Mouse (Mus musculus) liver, postnatal 0 days (tissue): ENCODE measurements around the gene Gse1. TPM values are rescaled to one million over a fixed set of nuclear protein-coding genes. Genes with fewer than 3 reads are reported as not detected.

Experiments used
- ATAC-seq: fragments of 200-750 bp; cut with Nextera tagmentation; 2 replicates; pipeline ENCODE4 v1.8.0; 2017; ENCODE audit warnings: mild to moderate bottlenecking, moderate library complexity
- DNase-seq: peaks from one replicate; pipeline ENCODE4 v3.0.0-alpha.2; 2016
- H3K27ac ChIP-seq: fragments of 300-500 bp; sonication (generic); 2 replicates; pipeline ENCODE4 v1.5.1; 2014; ENCODE audit warnings: antibody characterized with exemption, moderate library complexity, mild to moderate bottlenecking, low read depth
- H3K27me3 ChIP-seq: fragments of 300-500 bp; sonication (generic); 2 replicates; pipeline ENCODE4 v1.6.1; 2014; ENCODE audit warnings: low read length, control low read depth, mixed read lengths; ENCODE audit not compliant: insufficient read depth
- H3K36me3 ChIP-seq: fragments of 300-500 bp; sonication (generic); replicated peaks from 2 replicates; pipeline ENCODE4 v1.6.1; 2014; ENCODE audit warnings: mild to moderate bottlenecking, control low read depth, low read length, moderate library complexity, mixed read lengths; ENCODE audit not compliant: insufficient read depth
- H3K4me1 ChIP-seq: fragments of 300-500 bp; sonication (generic); 2 replicates; pipeline ENCODE4 v1.6.1; 2014; ENCODE audit warnings: antibody characterized with exemption, mild to moderate bottlenecking, control low read depth; ENCODE audit not compliant: insufficient read depth
- H3K4me2 ChIP-seq: fragments of 300-500 bp; sonication (generic); 2 replicates; pipeline ENCODE4 v1.6.1; 2014; ENCODE audit warnings: low read depth, mild to moderate bottlenecking, low read length, moderate library complexity, mixed read lengths
- H3K4me3 ChIP-seq: fragments of 300-500 bp; sonication (generic); 2 replicates; pipeline ENCODE4 v1.5.1; 2014; ENCODE audit warnings: low read depth, low read length
- H3K9ac ChIP-seq: fragments of 300-500 bp; sonication (generic); replicated peaks from 2 replicates; pipeline ENCODE4 v1.6.1; 2014; ENCODE audit warnings: mild to moderate bottlenecking, moderate library complexity
- H3K9me3 ChIP-seq: fragments of 300-500 bp; sonication (generic); 2 replicates; pipeline ENCODE4 v1.6.1; 2016; ENCODE audit warnings: mild to moderate bottlenecking, control low read depth, low read length, mixed read lengths
- CTCF ChIP-seq: sonication (generic); IDR thresholded peaks from 2 replicates; pipeline ENCODE4 v1.5.1; 2016; ENCODE audit warnings: antibody characterized with exemption, low read depth
- EP300 ChIP-seq: IDR thresholded peaks from 2 replicates; pipeline ENCODE4 v1.6.1; 2016; ENCODE audit warnings: antibody characterized with exemption, low read depth, mild to moderate bottlenecking
- WGBS: fragments of 180-500 bp; shearing (Covaris S2); extraction: QIAGEN DNeasy Blood & Tissue Kit; methylation state at CpG from one replicate; pipeline ENCODE4 v1.1.7; 2014; ENCODE audit not compliant: insufficient replicate concordance; 5-methylcytosine and 5-hydroxymethylcytosine counted together
- polyA plus RNA-seq: library from polyadenylated mRNA; unstranded; fragments of >200 nt; fragmentation: Nextera tagmentation; extraction: Ambion mirVana; gene quantifications from 2 replicates; pipeline ENCODE4 v1.2.1, GENCODE M21; 2015

The Gse1 gene
- polyA plus RNA-seq, 1 experiment from 2014 or later = 7.7 TPM

DNA sequence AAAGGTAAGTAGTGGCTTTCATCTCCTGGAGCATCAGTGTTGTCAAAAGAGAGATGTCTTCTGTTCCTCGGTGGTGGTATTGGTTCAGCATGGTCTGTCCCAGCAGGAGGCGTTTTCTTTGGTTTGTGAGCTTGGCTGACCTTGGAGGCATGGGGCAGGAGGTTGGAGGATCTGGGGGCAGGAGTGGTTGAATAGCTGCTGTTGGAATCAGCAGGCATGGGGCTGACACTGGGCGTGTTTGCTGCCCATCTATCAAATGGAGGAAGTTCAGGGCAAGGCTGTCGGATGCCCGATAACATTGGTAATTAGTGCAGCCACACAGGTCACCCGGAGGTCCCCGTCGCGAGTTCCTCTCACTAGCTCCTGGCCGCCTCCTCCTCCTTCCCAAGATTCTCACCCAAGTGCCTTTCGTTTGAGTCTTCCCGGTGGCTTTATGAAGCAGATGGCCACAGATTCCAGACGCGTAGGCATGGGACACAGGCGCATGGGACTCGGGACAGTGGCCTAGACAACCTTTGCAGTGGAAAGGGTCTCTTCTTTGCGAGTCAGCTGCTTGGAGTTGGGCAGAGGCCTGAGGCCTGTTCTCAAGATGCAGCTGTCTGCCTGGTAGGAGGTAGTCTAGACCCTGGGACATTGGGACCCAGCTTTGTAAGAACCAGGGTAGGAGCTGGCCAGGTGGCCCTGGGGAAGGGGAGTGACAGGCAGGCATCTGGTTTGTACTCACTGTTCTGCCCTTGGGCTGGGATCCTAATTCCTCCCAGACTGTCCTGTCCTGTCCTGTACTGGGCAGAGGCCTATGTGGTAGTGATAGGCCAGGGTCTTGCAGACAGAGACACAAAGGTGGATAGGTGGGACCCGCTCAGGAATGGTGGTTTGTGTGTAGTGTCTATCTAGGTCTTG lies 2.7 kb downstream of the Gse1 start:
- Histone ChIP-seq H3K4me1 (peaks cover 11% of the 10 kb centered on the region), H3K27me3 (peaks cover 47% of the 10 kb centered on the region)
- 37% methylated on average over 18 of the region's 18 CpGs for WGBS

DNA sequence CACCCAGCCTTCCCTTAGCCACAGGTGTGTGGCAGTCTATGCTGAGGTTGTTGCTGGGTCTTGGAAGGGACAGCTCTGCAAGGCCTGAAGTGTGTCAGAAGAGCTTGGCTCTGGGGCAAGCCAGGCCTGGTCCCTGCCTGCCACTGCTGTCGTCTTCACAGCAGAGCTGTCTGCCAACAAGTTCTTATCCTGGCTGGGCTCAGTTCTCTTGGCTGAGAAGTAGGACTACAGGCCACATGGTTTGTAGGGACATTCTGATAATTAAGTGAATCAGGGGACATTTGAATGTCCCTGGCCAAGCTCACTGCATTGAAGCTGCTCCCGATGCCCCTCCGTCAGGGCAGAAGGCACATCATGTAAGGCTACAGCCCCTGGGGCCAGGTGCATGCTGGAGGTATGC lies 3.6 kb downstream of the Gse1 start:
- no peaks in the 10 kb centered on the region for H3K9me3 ChIP-seq
- no peak for DNase-seq
- no peak overlapping the region for H3K4me3 ChIP-seq
- H3K4me1 ChIP-seq = peaks cover 11% of the 10 kb centered on the region
- H3K27ac ChIP-seq = no peak overlapping the region
- no peaks in the 10 kb centered on the region for H3K36me3 ChIP-seq
- no peak for ATAC-seq
- WGBS = 80% methylated on average over 3 of the region's 3 CpGs
- no peak overlapping the region for H3K4me2 ChIP-seq
- no peak overlapping the region for H3K9ac ChIP-seq
- peaks cover 46% of the 10 kb centered on the region for H3K27me3 ChIP-seq
- no peak for TF ChIP-seq EP300

More for the DNA sequence above, 2.7 kb downstream of the Gse1 start:
- TF ChIP-seq CTCF = no peak
- TF ChIP-seq EP300 = no peak
- Histone ChIP-seq H3K4me2 (no peak overlapping the region; the same call in 1 of the 2 replicates), H3K9ac (no peak overlapping the region), H3K36me3 (no peaks in the 10 kb centered on the region), H3K27ac (no peak overlapping the region), H3K9me3 (no peaks in the 10 kb centered on the region), H3K4me3 (no peak overlapping the region)
- ATAC-seq (no peak), DNase-seq (no peak)

DNA sequence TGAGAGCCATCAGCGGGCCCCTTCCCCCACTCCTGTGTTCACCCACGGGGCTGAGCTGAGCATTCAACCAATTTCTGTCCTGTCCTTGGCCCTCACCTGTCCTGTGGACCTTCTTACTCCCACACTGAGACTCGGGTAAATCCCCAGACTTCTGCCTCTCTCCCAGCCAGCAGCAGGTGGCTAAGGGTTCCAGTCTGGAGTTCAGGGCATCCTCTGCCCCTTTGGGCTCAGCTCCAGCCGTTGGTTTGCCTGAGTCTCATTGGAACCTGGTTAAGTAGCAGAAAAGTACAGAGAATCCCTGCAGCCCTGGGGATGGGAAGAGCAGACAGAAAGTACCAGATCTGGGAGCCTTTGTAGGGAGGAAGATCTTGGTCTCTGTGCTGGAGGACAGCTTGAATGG lies 4.1 kb downstream of the Gse1 start:
- no peaks in the 10 kb centered on the region for H3K36me3 ChIP-seq
- no peak for ATAC-seq
- peaks cover 41% of the 10 kb centered on the region for H3K27me3 ChIP-seq
- no peaks in the 10 kb centered on the region for H3K9me3 ChIP-seq
- no peak for DNase-seq
- 41% methylated on average over 4 of the region's 4 CpGs for WGBS
- H3K27ac ChIP-seq = no peak overlapping the region
- H3K4me3 ChIP-seq = no peak overlapping the region
- H3K4me1 ChIP-seq = peaks cover 11% of the 10 kb centered on the region
- H3K4me2 ChIP-seq = no peak overlapping the region
- no peak for TF ChIP-seq CTCF
- no peak for TF ChIP-seq EP300
- H3K9ac ChIP-seq = no peak overlapping the region

DNA sequence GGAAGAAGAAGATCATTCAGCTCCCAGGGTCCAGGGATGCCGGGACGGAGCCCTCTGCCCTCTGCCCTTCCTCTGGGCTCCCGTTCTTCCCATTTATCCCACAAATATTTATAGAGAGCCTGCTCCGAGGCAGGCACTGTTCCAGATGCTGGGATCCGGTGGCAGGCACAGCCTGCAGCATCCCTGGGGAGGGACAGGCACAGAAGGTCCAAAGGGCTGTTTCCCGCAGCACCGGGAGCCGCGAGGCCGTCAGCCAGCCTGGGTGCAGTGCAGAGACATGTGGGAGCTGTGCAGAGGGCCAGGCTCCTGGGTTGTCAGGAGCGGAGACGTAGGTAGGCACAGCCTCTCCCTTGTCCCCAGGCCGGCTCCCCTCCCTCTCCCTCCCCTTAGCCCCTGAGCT lies 4.7 kb downstream of the Gse1 start:
- Histone ChIP-seq H3K4me1 (peaks cover 11% of the 10 kb centered on the region), H3K4me3 (no peak overlapping the region), H3K36me3 (no peaks in the 10 kb centered on the region), H3K27me3 (peaks cover 36% of the 10 kb centered on the region), H3K27ac (no peak overlapping the region), H3K9ac (no peak overlapping the region), H3K4me2 (no peak overlapping the region), H3K9me3 (no peaks in the 10 kb centered on the region)
- no peak for ATAC-seq
- WGBS = 52% methylated on average over 13 of the region's 13 CpGs
- no peak for TF ChIP-seq CTCF
- TF ChIP-seq EP300 = no peak
- DNase-seq = no peak

DNA sequence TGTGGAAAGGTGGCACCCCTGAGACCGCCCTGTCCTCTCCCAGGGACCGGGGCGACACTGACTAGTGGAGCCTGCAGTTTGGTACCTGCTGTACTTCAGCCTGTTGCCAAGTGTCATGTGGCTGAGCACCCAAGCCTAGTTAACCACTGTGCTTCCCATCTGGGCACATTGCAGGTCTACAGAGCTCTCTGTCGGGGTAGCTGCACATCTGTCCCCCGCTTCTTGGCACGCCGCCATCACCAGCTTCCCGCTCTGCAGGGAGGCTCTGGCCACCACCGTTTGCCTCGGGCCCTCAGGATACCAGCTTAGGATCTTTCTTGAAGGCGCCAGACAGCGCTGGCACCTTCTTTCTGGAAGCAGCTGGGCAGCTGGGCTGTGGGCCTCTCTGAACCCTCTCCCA lies 6.2 kb downstream of the Gse1 start:
- no peak overlapping the region for H3K4me3 ChIP-seq
- H3K4me1 ChIP-seq = peaks cover 5% of the 10 kb centered on the region
- no peak overlapping the region for H3K9ac ChIP-seq
- no peak overlapping the region for H3K4me2 ChIP-seq
- 68% methylated on average over 12 of the region's 12 CpGs for WGBS
- no peak for ATAC-seq
- peaks cover 24% of the 10 kb centered on the region for H3K27me3 ChIP-seq
- H3K36me3 ChIP-seq = no peaks in the 10 kb centered on the region
- H3K27ac ChIP-seq = no peak overlapping the region
- TF ChIP-seq EP300 = no peak
- TF ChIP-seq CTCF = no peak
- no peaks in the 10 kb centered on the region for H3K9me3 ChIP-seq
- DNase-seq = no peak

DNA sequence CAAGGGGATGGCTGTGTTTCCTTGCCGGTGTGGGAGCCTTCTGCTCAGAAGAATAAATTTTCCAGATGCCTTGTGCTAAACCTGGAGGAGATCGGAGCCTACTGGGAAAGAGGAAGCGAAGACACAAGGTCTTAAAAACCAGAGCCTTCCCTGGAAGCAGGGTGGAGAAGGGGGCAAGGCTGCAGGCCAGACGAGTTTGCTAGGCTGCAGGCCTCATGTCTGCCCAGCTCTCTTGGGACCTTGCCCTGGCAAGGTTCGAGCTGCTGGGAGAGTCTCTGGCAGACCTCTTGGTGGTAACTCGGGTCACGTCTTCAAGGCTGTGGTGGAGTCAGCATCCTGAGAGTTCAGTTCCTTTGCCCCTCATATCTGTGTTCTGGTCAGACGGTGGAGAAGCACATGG lies 6.6 kb downstream of the Gse1 start:
- Histone ChIP-seq H3K4me3 (no peak overlapping the region), H3K27ac (no peak overlapping the region), H3K9ac (no peak overlapping the region), H3K36me3 (no peaks in the 10 kb centered on the region), H3K4me1 (peaks cover 1% of the 10 kb centered on the region), H3K4me2 (no peak overlapping the region), H3K9me3 (no peaks in the 10 kb centered on the region), H3K27me3 (peaks cover 20% of the 10 kb centered on the region)
- 74% methylated on average over 8 of the region's 8 CpGs for WGBS
- ATAC-seq (no peak), DNase-seq (no peak)
- TF ChIP-seq CTCF = no peak
